Mouse (Mus musculus): ENCODE data around the gene Itgal.

Gene Itgal

GRCm38 (mm10) chr7:127378310-127378921 lies 82.4 kb downstream of the Itgal start:
- DNase-seq (ENCODE audit: low read depth, low spot score), result no peak

All from ZHBTc4 (cell line).